ENCODE assay signal across 11 mouse cellular contexts in the genomic region with DNA sequence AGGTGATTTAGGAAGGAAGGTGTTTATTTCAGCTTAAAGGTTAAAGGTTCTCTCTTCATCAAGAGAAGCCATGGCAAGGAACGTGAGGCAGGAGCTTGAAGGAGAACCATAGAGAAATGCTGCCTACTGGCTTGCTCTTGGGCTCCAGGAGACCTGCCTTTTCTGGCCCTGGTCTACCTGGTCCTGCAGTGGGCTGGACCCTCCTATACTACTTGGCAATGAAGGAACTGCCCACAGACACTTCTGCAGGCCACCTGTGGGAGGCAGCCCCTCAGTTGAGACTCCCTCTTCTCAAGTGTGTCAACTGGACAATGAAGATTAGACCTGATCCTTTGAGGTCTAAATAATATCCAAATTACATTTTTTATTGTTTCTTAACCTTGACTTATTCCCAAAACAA.
"Had no signal": no experiment of that assay in that cellular context is flagged by ENCODE, and none has a peak within 500 bp of the region (broad histone marks: within the 10 kb centered on the region; RNA-seq: fewer than 3 reads in every experiment).

No protein-coding gene starts in this region.

- H3K27ac ChIP-seq: kidney, postnatal 0 days; layer of hippocampus, adult 2 months; liver, embryonic 12.5 days; stomach, postnatal 0 days had no signal

- H3K9me3 ChIP-seq: limb, embryonic 15.5 days; liver, embryonic 12.5 days had no signal

- DNase-seq: kidney, adult 11 months; left cerebral cortex, postnatal 4 days; lung, postnatal 4 days; thymus, postnatal 4 days had no signal

- H3K36me3 ChIP-seq: limb, embryonic 15.5 days; liver, embryonic 12.5 days had no signal

- ATAC-seq: liver, embryonic 12.5 days had no signal

- H3K4me2 ChIP-seq: limb, embryonic 15.5 days; liver, embryonic 12.5 days; lung, embryonic 14.5 days had no signal

- H3K9ac ChIP-seq: limb, embryonic 15.5 days; liver, embryonic 12.5 days; lung, embryonic 14.5 days had no signal

- H3K27me3 ChIP-seq: limb, embryonic 15.5 days; liver, embryonic 12.5 days had no signal

- H3K4me1 ChIP-seq: liver, embryonic 12.5 days had no signal

- H3K4me3 ChIP-seq: layer of hippocampus, adult 2 months; limb, embryonic 15.5 days; liver, embryonic 12.5 days; myocyte had no signal
